Mouse (Mus musculus) erythroblast, embryonic 14.5 days (primary cell): ENCODE data around the gene Stx8.

Experiments used
- GATA1 ChIP-seq: IDR thresholded peaks from 2 replicates; pipeline ENCODE4 v1.6.1; 2012; ENCODE audit warnings: low read length, inconsistent platforms, mixed read lengths
- TAL1 ChIP-seq: IDR thresholded peaks from 3 replicates; pipeline ENCODE4 v1.6.1; 2012; ENCODE audit warnings: low read length, inconsistent platforms, mixed read lengths

DNA sequence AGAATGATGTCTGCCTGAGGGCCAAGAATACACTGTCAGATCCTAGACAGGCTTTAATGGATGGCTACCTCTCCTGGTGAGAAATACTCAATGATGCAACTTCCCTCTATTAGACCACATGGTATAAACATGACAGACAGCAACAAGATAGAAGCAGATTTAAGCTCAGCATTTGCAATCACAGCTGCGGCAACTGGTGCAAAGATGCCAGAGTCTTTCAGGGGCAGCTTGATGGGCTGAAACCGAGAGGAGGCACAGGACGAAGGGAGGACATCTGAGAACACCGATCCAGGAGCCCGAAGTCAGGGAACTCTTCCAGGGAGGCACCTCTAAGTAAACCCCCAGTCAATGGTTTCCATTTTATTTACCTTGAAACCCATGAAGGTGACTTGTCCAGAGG, 12.4 kb upstream of the Stx8 start:
- no peak for TF ChIP-seq TAL1
- TF ChIP-seq GATA1 = no peak
